Mouse (Mus musculus) bone marrow macrophage, adult 2 months (primary cell): Measurements from ENCODE around the gene Eps8l1. TPM values are rescaled to one million over a fixed set of nuclear protein-coding genes. Genes with fewer than 3 reads are reported as not detected.
A peak's percentile ranks its signal among the peaks of the same experiment; 100 is the strongest.

Source experiments
- H3K27ac ChIP-seq: 2 replicates; pipeline ENCODE4 v1.5.1; 2012; ENCODE audit warnings: low read depth, low read length; ENCODE audit not compliant: insufficient read depth
- H3K4me1 ChIP-seq: 2 replicates; pipeline ENCODE4 v1.6.1; 2012; ENCODE audit warnings: low read length; ENCODE audit not compliant: control insufficient read depth, insufficient read depth
- H3K4me3 ChIP-seq: 2 replicates; pipeline ENCODE4 v1.5.1; 2012; ENCODE audit warnings: mild to moderate bottlenecking, low read length, moderate library complexity; ENCODE audit not compliant: insufficient read depth
- CTCF ChIP-seq: IDR thresholded peaks from 2 replicates; pipeline ENCODE4 v1.5.1; 2012; ENCODE audit warnings: low read depth, mild to moderate bottlenecking, low read length, moderate library complexity
- POLR2A ChIP-seq: IDR thresholded peaks from 2 replicates; pipeline ENCODE4 v1.6.1; 2012; ENCODE audit warnings: mild to moderate bottlenecking, low read depth, low read length, borderline replicate concordance
- polyA plus RNA-seq: library from polyadenylated mRNA; stranded (reverse); fragments of >200 nt; gene quantifications from 2 replicates; pipeline ENCODE4 v1.2.4, GENCODE M21; 2012; ENCODE audit not compliant: missing spikeins, insufficient read depth, insufficient read length

The Eps8l1 gene
- polyA plus RNA-seq, 1 experiment, result 29.0 TPM

DNA sequence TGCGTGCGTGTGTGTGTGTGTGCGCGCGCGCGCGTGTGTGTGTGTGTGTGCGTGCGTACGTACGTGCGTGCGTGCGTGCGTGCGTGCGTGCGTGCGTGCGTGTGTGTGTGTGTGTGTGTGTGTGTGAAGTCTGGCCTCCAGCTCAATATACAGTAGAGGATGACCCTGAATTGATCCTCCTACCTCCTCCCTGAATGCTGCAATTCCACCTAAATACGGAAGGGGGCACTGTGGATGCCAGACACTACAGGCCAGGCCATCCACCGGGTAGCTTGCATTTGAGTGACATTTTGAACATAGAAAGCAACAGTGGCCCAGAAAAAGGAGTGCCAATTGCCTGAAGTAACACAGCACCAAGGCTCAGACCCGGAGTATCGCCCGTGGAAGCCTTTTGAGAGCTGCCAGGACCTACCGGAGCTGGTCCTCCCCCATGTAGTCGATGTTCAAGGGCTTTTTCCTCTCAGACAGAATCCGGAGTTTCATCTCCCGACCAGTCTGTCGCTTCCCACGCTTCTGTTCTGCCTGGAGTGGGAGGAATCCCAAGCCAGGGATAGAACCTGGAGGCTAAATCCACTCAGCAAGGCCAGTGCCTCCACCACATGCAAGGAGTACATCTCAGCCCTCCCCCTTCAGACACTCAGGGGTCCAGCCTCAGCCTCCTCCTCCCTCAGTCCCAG, 47.7 kb downstream of the Eps8l1 start:
- Histone ChIP-seq H3K4me3 (no peak overlapping the region), H3K4me1 (peaks cover 29% of the 10 kb centered on the region), H3K27ac (no peak overlapping the region)
- no peak for TF ChIP-seq CTCF
- TF ChIP-seq POLR2A, result no peak

DNA sequence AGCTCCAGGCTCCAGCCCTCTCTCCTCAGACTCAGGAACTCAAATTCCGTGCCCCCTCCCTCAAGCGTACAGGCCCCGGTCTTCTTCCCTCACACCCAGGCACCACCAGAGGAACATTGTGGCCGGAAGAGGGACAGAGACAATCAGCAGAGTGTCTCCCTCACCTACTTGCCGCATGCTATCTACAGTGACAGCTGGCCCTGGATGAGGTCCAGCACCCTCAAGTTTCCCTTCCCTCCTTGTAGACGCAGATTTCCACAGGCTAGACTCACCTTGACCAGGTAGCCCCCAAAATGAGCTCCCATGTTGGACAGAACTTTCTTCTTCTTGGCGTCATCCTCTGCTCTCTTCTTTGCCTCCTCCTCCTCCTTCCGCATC, 48.3 kb downstream of the Eps8l1 start:
- Histone ChIP-seq H3K4me1 (peaks cover 25% of the 10 kb centered on the region), H3K27ac (no peak overlapping the region), H3K4me3 (no peak overlapping the region)
- TF ChIP-seq POLR2A (no peak), CTCF (no peak)

DNA sequence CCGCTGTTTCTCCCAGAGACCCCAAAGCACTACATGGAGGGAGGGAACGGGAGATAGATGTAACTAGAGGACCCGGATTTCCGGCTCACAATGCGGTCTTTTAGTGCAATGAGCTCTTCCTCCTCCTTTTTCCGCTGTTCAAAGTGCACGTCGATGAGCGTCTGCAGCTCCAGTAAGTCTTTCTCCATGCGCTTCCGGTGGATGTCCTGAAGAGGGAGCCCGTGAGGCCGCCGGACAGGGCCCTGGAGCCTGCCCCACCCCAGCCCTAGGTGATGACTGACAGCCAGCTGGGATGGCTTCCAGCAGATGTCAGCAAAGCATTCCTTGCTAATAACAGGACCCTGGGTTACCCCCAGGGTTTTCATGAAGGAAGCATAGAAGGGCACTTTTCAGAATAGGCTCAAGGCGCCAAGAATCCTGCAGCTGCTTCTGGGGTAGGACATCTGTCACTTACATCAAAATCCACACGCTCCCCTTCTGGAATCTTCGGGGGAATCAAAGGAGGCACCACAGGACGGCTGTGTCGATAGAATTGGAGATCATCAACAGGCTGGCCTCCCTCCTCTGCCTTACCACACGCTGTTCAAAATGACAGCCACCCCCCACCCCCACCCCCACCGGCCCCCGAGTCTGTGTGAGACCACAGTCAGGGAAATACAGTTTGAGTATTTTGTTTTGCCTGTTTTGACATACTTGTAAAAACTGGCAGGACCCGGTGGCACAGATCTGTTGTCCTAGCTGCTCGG, 49.6 kb downstream of the Eps8l1 start:
- no peak overlapping the region; the same call in 1 of the 2 replicates for H3K27ac ChIP-seq
- H3K4me3 ChIP-seq, result no peak overlapping the region
- H3K4me1 ChIP-seq, result peaks cover 14% of the 10 kb centered on the region
- TF ChIP-seq POLR2A (no peak), CTCF (peak; percentile 50)

DNA sequence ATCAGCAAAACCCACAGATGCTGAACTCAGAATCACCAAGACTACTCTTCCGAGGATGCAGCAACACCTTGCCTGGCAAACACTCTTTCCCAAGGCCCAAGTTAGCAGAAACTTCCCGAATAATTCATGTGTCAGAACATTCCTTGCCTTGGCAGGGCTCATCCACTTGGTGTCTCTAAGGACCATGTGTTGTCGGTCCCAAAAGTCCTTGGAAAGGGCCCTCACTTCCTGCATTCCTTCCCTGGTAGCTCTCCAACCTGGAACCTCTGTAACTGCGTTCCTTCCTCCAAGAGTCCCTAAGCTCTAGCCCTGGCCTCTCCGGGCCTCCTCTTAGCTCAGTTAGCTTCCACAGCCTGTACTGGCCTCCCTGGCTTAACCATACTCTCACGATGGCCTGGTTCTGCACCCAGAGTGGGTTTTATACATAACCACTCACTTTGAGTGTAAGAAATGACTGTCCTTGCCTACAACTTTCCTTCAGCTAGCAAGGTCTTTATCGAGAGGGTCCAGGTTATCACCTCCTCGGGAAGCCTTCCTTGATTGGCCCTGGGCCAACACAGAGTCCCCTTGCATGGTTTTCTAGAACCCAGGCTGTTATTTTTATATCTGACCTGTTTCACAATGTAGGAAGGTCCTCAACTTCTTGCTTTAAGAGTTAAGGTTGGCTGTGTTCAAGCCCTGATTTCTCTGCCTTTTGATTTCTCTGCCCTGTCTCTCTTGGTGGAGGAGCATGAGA, 51.2 kb downstream of the Eps8l1 start:
- Histone ChIP-seq H3K4me3 (no peak overlapping the region), H3K4me1 (peaks cover 5% of the 10 kb centered on the region), H3K27ac (no peak overlapping the region)
- no peak for TF ChIP-seq POLR2A
- no peak for TF ChIP-seq CTCF

- Histone ChIP-seq H3K4me1 (peaks cover 8% of the 10 kb centered on the region), H3K27ac (no peak overlapping the region), H3K4me3 (no peak overlapping the region)
- TF ChIP-seq POLR2A, result no peak
- peak; percentile 94 for TF ChIP-seq CTCF
Measured at GRCm38 (mm10) chr7:4513236-4513635, 52.8 kb downstream of the Eps8l1 start.

GRCm38 (mm10) chr7:4513829-4514712, 53.6 kb downstream of the Eps8l1 start:
- peaks cover 10% of the 10 kb centered on the region for H3K4me1 ChIP-seq
- TF ChIP-seq CTCF, result no peak
- no peak for TF ChIP-seq POLR2A

GRCm38 (mm10) chr7:4515853-4516252, 55.4 kb downstream of the Eps8l1 start:
- Histone ChIP-seq H3K27ac (no peak overlapping the region), H3K4me1 (peaks cover 5% of the 10 kb centered on the region), H3K4me3 (no peak overlapping the region)
- TF ChIP-seq CTCF, result no peak
- TF ChIP-seq POLR2A, result no peak

More at GRCm38 (mm10) chr7:4513829-4514712, 53.6 kb downstream of the Eps8l1 start:
- Histone ChIP-seq H3K4me3 (no peak overlapping the region), H3K27ac (no peak overlapping the region)

- H3K27ac ChIP-seq, result no peak within 1 kb of the TSS
- H3K4me1 ChIP-seq, result peaks cover 5% of the 10 kb centered on the region
- H3K4me3 ChIP-seq, result no peak within 1 kb of the TSS
- TF ChIP-seq POLR2A (no peak), CTCF (no peak)
Measured at GRCm38 (mm10) chr7:4516332-4517050, 56.0 kb downstream of the Eps8l1 start, which contains the start of gene Tnnt1. TSS of gene Tnnt1 (minus strand) at chr7:4516382.
